Mouse (Mus musculus) left cerebral cortex, postnatal 10 days (tissue): ENCODE results near the gene Ppp1r21. TPM values are rescaled to one million over a fixed set of nuclear protein-coding genes. Genes with fewer than 3 reads are reported as not detected.
A peak's percentile ranks its signal among the peaks of the same experiment; 100 is the strongest.

Experiments
- DNase-seq, 2 experiments: peaks; one replicate each; pipeline ENCODE4 v3.0.0; 2021 to 2022; ENCODE audit warnings: low spot score in 2 of 2, mixed read lengths in 1 of 2; ENCODE audit errors: extremely low spot score in 1 of 2
- intact Hi-C: fragments of 180-260 bp; cut with DNase I; formaldehyde crosslinking; loops from one replicate; pipeline ENCODE4 v1.15.1; 2025
- total RNA-seq, 2 experiments: library from RNA; stranded (reverse); gene quantifications; 2 replicates each; pipeline ENCODE4 v1.2.3; 2021

Ppp1r21 gene
- total RNA-seq, 2 experiments from 2014 or later: 66.4 to 69.0 TPM

GRCm38 (mm10) chr17:88556176-88556575 lies 26.3 kb downstream of the Ppp1r21 start:
- intact Hi-C loops: no loop called here

GRCm38 (mm10) chr17:88556688-88557087 lies 26.8 kb downstream of the Ppp1r21 start:
- no peak for DNase-seq
- intact Hi-C loops: no loop called here

More at GRCm38 (mm10) chr17:88556176-88556575, 26.3 kb downstream of the Ppp1r21 start:
- DNase-seq: no peak

GRCm38 (mm10) chr17:88558168-88558842 lies 28.4 kb downstream of the Ppp1r21 start:
- DNase-seq: peak; percentile 63 to 77
- intact Hi-C loops: no loop called here

- DNase-seq: no peak
- intact Hi-C loops: no loop called here
Measured at GRCm38 (mm10) chr17:88563611-88564010, 33.7 kb downstream of the Ppp1r21 start.

GRCm38 (mm10) chr17:88569807-88570540 lies 40.1 kb downstream of the Ppp1r21 start:
- no peak for DNase-seq
- intact Hi-C loops: no loop called here

- intact Hi-C loops: no loop called here
- no peak for DNase-seq
Measured at GRCm38 (mm10) chr17:88570784-88571183, 40.9 kb downstream of the Ppp1r21 start.

GRCm38 (mm10) chr17:88574811-88575210 lies 44.9 kb downstream of the Ppp1r21 start:
- DNase-seq: no peak
- intact Hi-C loops: no loop called here

- no peak for DNase-seq
- intact Hi-C loops: no loop called here
Measured at GRCm38 (mm10) chr17:88578522-88579242, 48.8 kb downstream of the Ppp1r21 start.

GRCm38 (mm10) chr17:88580556-88580955 lies 50.6 kb downstream of the Ppp1r21 start:
- intact Hi-C loops: no loop called here

GRCm38 (mm10) chr17:88581511-88582021 lies 51.6 kb downstream of the Ppp1r21 start:
- DNase-seq: no peak
- intact Hi-C loops: no loop called here

More at GRCm38 (mm10) chr17:88580556-88580955, 50.6 kb downstream of the Ppp1r21 start:
- DNase-seq: no peak

- DNase-seq: no peak
- intact Hi-C loops: no loop called here
Measured at GRCm38 (mm10) chr17:88582999-88583398, 53.1 kb downstream of the Ppp1r21 start.

- intact Hi-C loops: no loop called here
- no peak for DNase-seq
Measured at GRCm38 (mm10) chr17:88583411-88583810, 53.5 kb downstream of the Ppp1r21 start.

- intact Hi-C loops: no loop called here
- no peak for DNase-seq
Measured at GRCm38 (mm10) chr17:88587371-88587770, 57.5 kb downstream of the Ppp1r21 start.

- intact Hi-C loops: no loop called here
Measured at GRCm38 (mm10) chr17:88588228-88588627, 58.3 kb downstream of the Ppp1r21 start.

GRCm38 (mm10) chr17:88590251-88590650 lies 60.3 kb downstream of the Ppp1r21 start:
- no peak for DNase-seq
- intact Hi-C loops: no loop called here

More at GRCm38 (mm10) chr17:88588228-88588627, 58.3 kb downstream of the Ppp1r21 start:
- no peak for DNase-seq

GRCm38 (mm10) chr17:88595071-88595470 lies 65.2 kb downstream of the Ppp1r21 start:
- no peak for DNase-seq
- intact Hi-C loops: loop anchor here (5.0 kb wide), 1 partner anchor 37 kb away; no protein-coding TSS in a partner anchor

GRCm38 (mm10) chr17:88596068-88596467 lies 66.2 kb downstream of the Ppp1r21 start:
- intact Hi-C loops: loop anchor here (5.0 kb wide), 1 partner anchor 36 kb away; no protein-coding TSS in a partner anchor
- DNase-seq: no peak

- intact Hi-C loops: loop anchor here (5.0 kb wide), 1 partner anchor 36 kb away; no protein-coding TSS in a partner anchor
- peak in 1 of 2 experiments; percentile 64 for DNase-seq
Measured at GRCm38 (mm10) chr17:88596544-88597221, 66.8 kb downstream of the Ppp1r21 start.
